Mouse (Mus musculus) hindbrain, postnatal 0 days (tissue): Measurements from ENCODE around the gene Celf3. TPM values are rescaled to one million over a fixed set of nuclear protein-coding genes. Genes with fewer than 3 reads are reported as not detected.

Experiments
- ATAC-seq: fragments of 200-750 bp; cut with Nextera tagmentation; 2 replicates; pipeline ENCODE4 v1.8.0; 2017; ENCODE audit warnings: mild to moderate bottlenecking, moderate TSS enrichment, moderate library complexity
- DNase-seq: peaks from one replicate; pipeline ENCODE4 v3.0.0-alpha.2; 2015; ENCODE audit warnings: low spot score
- H3K27ac ChIP-seq: fragments of 300-500 bp; sonication (generic); 2 replicates; pipeline ENCODE4 v1.5.1; 2014; ENCODE audit warnings: mild to moderate bottlenecking
- H3K27me3 ChIP-seq: fragments of 300-500 bp; sonication (generic); 2 replicates; pipeline ENCODE4 v1.6.1; 2014; ENCODE audit warnings: low read length, mixed read lengths; ENCODE audit not compliant: insufficient read depth
- H3K36me3 ChIP-seq: fragments of 300-500 bp; sonication (generic); 2 replicates; pipeline ENCODE4 v1.6.1; 2014; ENCODE audit warnings: low read length, mixed read lengths; ENCODE audit not compliant: insufficient read depth
- H3K4me1 ChIP-seq: fragments of 300-500 bp; sonication (generic); 2 replicates; pipeline ENCODE4 v1.6.1; 2014; ENCODE audit warnings: antibody characterized with exemption, low read length, mixed read lengths; ENCODE audit not compliant: insufficient read depth
- H3K4me2 ChIP-seq: fragments of 300-500 bp; sonication (generic); 2 replicates; pipeline ENCODE4 v1.6.1; 2014; ENCODE audit warnings: low read depth, mild to moderate bottlenecking, low read length, moderate library complexity, mixed read lengths
- H3K4me3 ChIP-seq: fragments of 300-500 bp; sonication (generic); 2 replicates; pipeline ENCODE4 v1.5.1; 2014; ENCODE audit warnings: low read length
- H3K9ac ChIP-seq: fragments of 300-500 bp; sonication (generic); replicated peaks from 2 replicates; pipeline ENCODE4 v1.6.1; 2014; ENCODE audit warnings: mild to moderate bottlenecking, low read length, moderate library complexity, mixed read lengths
- H3K9me3 ChIP-seq: fragments of 300-500 bp; sonication (generic); 2 replicates; pipeline ENCODE4 v1.6.1; 2016; ENCODE audit warnings: low read length, mixed read lengths
- CTCF ChIP-seq: IDR thresholded peaks from 2 replicates; pipeline ENCODE4 v1.5.1; 2016; ENCODE audit warnings: antibody characterized with exemption, control low read depth, low read depth
- WGBS: fragments of 180-500 bp; shearing (Covaris S2); extraction: QIAGEN DNeasy Blood & Tissue Kit; methylation state at CpG from one replicate; pipeline ENCODE4 v1.1.7; 2014; 5-methylcytosine and 5-hydroxymethylcytosine counted together
- polyA plus RNA-seq: library from polyadenylated mRNA; unstranded; fragments of >200 nt; fragmentation: Nextera tagmentation; extraction: Ambion mirVana; gene quantifications from 2 replicates; pipeline ENCODE4 v1.2.1, GENCODE M21; 2015
- total RNA-seq: library from RNA; depleted of rRNA; stranded (reverse); fragments of >200 nt; gene quantifications from 2 replicates; pipeline ENCODE4 v1.2.3, GENCODE M21; 2014; rRNA removed

The Celf3 gene
- total and polyA plus RNA-seq, 2 experiments from 2014 or later: 171 to 184 TPM

DNA sequence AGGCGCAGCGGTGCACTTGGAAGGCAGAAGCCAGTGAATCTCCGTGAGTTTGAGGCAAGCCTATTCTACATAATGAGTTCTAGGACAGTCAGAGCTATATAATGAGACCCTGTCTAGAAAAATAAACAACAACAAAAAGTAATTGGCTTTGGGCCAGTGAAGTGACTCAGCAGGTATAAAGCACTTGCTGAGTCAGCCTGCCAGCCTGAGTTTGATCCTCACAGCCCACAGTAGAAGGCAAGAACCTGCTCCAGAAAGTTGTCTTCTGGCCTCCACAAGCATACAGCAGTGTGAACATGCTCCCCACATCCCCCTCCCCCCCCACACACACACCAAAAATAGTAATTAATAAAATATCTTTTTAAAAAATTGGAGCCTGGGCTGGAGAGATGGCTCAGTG lies 59.1 kb downstream of the Celf3 start:
- H3K27me3 ChIP-seq: no peaks in the 10 kb centered on the region
- no peaks in the 10 kb centered on the region for H3K4me1 ChIP-seq
- ATAC-seq (no peak), DNase-seq (no peak)
- 78% methylated on average over 3 of the region's 3 CpGs for WGBS
- no peaks in the 10 kb centered on the region for H3K36me3 ChIP-seq
- no peak for TF ChIP-seq CTCF
- no peak overlapping the region for H3K9ac ChIP-seq
- no peak overlapping the region for H3K27ac ChIP-seq
- no peak overlapping the region for H3K4me3 ChIP-seq
- H3K4me2 ChIP-seq: no peak overlapping the region
- no peaks in the 10 kb centered on the region for H3K9me3 ChIP-seq

Other genes starting within 250 kb of the Celf3 start
- not detected in 2 replicates for gene Gm4778, start 214.3 kb upstream of the Celf3 start, total RNA-seq
- gene Gm4778, start 214.3 kb upstream of the Celf3 start, polyA plus RNA-seq: not detected in 2 replicates
- gene Them4, start 168.2 kb upstream of the Celf3 start, total RNA-seq: 14.6 and 16.4 TPM in 2 replicates
- 66.7 and 66.9 TPM in 2 replicates for gene Them4, start 168.2 kb upstream of the Celf3 start, polyA plus RNA-seq
- gene Them5, start 136.2 kb upstream of the Celf3 start, total RNA-seq: not detected in 2 replicates
- gene Them5, start 136.2 kb upstream of the Celf3 start, polyA plus RNA-seq: 0.11 TPM in 1 of 2 replicates, not detected in the other
- 1.8 and 2.6 TPM in 2 replicates for gene C2cd4d, start 115.9 kb upstream of the Celf3 start, total RNA-seq
- 1.3 and 2.2 TPM in 2 replicates for gene C2cd4d, start 115.9 kb upstream of the Celf3 start, polyA plus RNA-seq
- gene Rorc, start 105.5 kb upstream of the Celf3 start, total RNA-seq: 1.5 TPM in 2 replicates
- 0.45 and 0.79 TPM in 2 replicates for gene Rorc, start 105.5 kb upstream of the Celf3 start, polyA plus RNA-seq
- gene Lingo4, start 79.8 kb upstream of the Celf3 start, total RNA-seq: 3.7 and 3.9 TPM in 2 replicates
- gene Lingo4, start 79.8 kb upstream of the Celf3 start, polyA plus RNA-seq: 2.1 and 2.5 TPM in 2 replicates
- 11.8 and 13.7 TPM in 2 replicates for gene Tdrkh, start 65.0 kb upstream of the Celf3 start, total RNA-seq
- 46.8 and 48.6 TPM in 2 replicates for gene Tdrkh, start 65.0 kb upstream of the Celf3 start, polyA plus RNA-seq
- gene Mrpl9, start 35.0 kb upstream of the Celf3 start, total RNA-seq: 45.8 and 49.2 TPM in 2 replicates
- 61.7 and 63.8 TPM in 2 replicates for gene Mrpl9, start 35.0 kb upstream of the Celf3 start, polyA plus RNA-seq
- not detected in 2 replicates for gene Oaz3, start 34.4 kb upstream of the Celf3 start, total RNA-seq
- 0.60 and 1.2 TPM in 2 replicates for gene Oaz3, start 34.4 kb upstream of the Celf3 start, polyA plus RNA-seq
- gene Riiad1, start 2.0 kb downstream of the Celf3 start, total RNA-seq: 2.3 and 4.1 TPM in 2 replicates
- 15.7 and 18.3 TPM in 2 replicates for gene Riiad1, start 2.0 kb downstream of the Celf3 start, polyA plus RNA-seq
- gene Snx27, start 104.4 kb downstream of the Celf3 start, total RNA-seq: 71.3 and 79.9 TPM in 2 replicates
- gene Snx27, start 104.4 kb downstream of the Celf3 start, polyA plus RNA-seq: 81.7 and 82.1 TPM in 2 replicates
- not detected in 2 replicates for gene Gm10972, start 164.8 kb downstream of the Celf3 start, total RNA-seq
- gene Gm10972, start 164.8 kb downstream of the Celf3 start, polyA plus RNA-seq: not detected in 2 replicates
- 8.4 and 14.7 TPM in 2 replicates for gene Tuft1, start 180.6 kb downstream of the Celf3 start, total RNA-seq
- gene Tuft1, start 180.6 kb downstream of the Celf3 start, polyA plus RNA-seq: 6.8 and 7.6 TPM in 2 replicates
- 1.8 TPM in 1 of 2 replicates, not detected in the other for gene Selenbp2, start 215.3 kb downstream of the Celf3 start, total RNA-seq
- 0.62 and 0.79 TPM in 2 replicates for gene Selenbp2, start 215.3 kb downstream of the Celf3 start, polyA plus RNA-seq